Mouse (Mus musculus) adrenal gland, adult (tissue): ENCODE measurements around the gene Slc6a5.

ENCODE experiments used
- DNase-seq, 2 experiments: peaks; one replicate each; pipeline ENCODE4 v3.0.0; 2022 to 2023; ENCODE audit warnings: low spot score in 1 of 2; ENCODE audit not compliant: inconsistent age in 2 of 2

Gene Slc6a5

DNA sequence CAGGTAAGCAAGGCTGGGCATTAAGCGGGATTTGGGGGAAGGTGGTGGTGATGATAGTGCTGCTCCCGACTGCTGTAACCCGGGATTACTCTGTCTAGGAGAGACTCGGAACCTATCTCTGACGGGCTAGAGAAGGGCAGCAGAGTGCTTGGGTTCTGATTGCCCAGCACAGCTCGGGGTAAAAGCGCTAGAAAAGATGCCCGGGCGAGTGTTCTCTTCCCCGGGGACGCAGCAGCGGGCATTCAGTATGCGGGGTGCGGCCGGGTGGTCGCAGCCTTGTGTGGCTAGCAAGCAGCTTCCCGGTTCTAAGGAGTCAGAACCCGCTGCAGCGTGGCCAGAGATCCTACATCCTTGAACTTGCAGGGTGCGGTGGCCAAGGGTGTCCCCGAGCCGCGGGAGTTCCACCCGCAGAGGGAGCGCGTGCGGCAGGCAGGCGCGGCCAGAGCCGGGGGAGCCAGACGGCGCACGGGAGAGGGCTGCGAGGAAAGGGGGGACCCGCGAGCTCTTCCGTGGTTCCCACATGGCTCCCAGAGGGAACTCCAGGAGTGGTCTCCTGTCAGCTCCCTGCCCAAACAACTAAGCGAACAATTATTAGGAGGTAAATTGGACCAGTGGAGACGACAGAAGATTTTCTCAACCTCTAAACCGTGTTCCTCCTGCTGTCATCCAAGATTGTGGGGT lies 65.6 kb downstream of the Slc6a5 start:
- peak in 1 of 2 experiments; percentile 25 for DNase-seq

DNA sequence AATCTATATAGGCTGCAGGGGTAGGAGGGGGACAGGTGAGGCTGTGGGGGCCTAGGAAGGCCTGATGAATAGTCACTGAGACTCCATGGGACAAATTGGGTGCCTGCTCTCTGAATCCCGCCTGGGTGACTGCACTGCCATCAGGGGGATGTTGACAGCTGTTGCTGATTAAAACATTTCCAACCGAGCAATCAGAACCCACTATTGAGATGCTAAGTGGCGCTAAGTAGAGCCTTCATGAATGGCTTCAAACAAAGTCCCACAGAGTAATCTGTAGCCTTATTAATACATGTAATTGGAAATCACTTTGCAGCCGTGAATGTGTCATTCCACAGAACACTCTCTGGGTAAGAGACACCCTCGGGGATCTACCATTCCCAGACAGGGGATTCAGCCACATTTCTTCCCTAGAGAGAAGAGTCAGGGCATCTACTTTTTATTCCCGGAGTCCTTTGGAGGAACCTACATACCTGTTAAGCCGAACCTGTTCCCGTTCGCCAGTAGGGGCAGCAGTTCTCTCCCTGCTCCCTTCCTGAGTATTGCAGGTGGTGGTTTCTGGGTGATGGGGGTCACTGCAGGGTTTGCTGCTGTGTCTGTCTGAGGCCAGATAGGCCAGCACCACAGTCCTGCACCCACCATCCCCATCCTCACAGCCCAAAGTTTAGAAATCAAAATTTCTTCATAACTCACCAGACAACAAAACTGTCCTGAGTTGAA lies 71.7 kb downstream of the Slc6a5 start:
- DNase-seq = no peak

- no peak for DNase-seq
These were observed 74.8 kb downstream of the Slc6a5 start for GRCm38 (mm10) chr7:49984698-49985097.

DNA sequence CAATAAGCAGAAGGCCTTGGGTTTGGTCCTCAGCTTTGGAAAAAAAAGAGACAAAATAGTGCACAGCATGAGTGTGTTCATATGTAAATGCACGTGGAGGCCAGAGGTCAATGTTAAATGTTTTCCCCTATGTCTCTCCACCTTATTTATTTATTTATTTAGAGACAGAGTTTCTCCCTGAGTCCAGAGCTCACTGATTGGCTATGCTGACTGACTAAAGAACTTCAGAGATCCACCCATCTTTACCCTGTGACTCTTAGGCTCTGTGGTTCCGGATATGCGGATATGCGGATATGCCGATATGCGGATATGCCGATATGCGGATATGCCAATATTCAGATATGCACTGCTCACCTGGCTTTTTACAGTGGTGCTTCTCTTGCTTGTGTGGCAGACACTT lies 76.0 kb downstream of the Slc6a5 start:
- DNase-seq = no peak

- no peak for DNase-seq
These were observed 89.4 kb downstream of the Slc6a5 start for GRCm38 (mm10) chr7:49999321-49999720.

DNA sequence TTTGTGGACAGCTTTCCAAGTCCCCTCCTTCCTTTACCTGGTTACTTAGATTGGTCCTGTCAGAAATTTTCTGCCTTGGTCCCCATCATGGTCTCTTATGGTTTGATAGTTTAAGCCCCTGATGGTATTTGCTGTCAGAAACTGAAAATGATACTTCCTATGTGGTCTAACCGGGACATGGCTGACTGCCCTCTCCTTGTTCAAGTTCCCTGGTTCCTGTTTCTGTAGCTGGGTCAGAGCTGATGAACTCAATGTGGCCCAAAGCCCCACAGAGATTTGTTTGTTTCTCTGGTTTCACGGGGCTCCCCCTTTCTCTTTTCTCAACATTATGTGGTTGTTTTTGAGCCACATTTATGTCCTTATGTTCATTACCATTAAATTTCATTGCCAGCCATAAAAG lies 95.3 kb downstream of the Slc6a5 start:
- DNase-seq = no peak
